Comparison of ENCODE assay signal across 13 mouse cellular contexts in the genomic region with DNA sequence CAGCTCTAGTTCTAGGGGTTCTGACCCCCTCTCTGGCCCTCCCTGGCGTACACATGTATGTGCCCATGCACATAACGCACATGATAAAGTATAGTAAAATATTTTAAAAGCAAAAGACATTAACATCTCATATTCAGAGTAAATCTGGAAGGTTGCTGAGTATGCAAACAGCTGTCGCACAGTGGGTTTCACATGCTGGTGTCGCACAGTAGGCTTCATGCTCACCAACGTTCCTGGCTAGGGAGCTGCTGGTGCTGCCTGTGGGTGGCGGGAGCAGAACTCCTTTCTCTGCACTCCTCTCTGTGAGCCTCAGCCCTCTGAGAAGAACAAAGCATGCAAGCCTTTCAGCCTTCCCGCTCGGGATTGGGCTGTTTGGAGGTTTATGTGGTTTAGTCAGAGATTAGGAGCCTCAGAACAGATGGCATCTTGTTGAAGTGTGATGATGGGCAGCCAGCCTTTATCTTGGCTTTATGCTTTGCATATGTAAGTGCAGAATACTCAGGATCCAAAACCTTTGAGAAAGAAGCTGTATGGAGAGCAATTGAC. TPM values are rescaled to one million over a fixed set of nuclear protein-coding genes. Genes with fewer than 3 reads are reported as not detected.
DNase-seq lines count a peak whose midpoint lies in the region; ATAC-seq and TF ChIP-seq lines count a peak whose summit lies in the region.
"Had no signal": no experiment of that assay in that cellular context is flagged by ENCODE, and none has a peak within 500 bp of the region (broad histone marks: within the 10 kb centered on the region; RNA-seq: fewer than 3 reads in every experiment).

No protein-coding gene starts in this region.

- H3K4me2 ChIP-seq in midbrain, embryonic 16.5 days (ENCODE audit: low read length), result no peak overlapping the region
- H3K4me2 ChIP-seq in neural tube, embryonic 15.5 days, result no peak overlapping the region
- H3K4me2 ChIP-seq: limb, embryonic 13.5 days; lung, embryonic 14.5 days had no signal

- no peak for TF ChIP-seq EP300 in heart, adult 2 months (IDR thresholded peaks at IDR 0.05; ENCODE audit: insufficient read depth, low read depth, low read length)

- no peak overlapping the region for H3K27ac ChIP-seq in heart, embryonic 10.5 days
- no peak overlapping the region for H3K27ac ChIP-seq in heart, adult 2 months
- H3K27ac ChIP-seq in midbrain, embryonic 16.5 days (ENCODE audit: low read length), result 0 out of 2 replicates have a peak overlapping the region, but pooled peaks have one; percentile 33
- no peak overlapping the region for H3K27ac ChIP-seq in neural tube, embryonic 15.5 days (replicated peaks)
- H3K27ac ChIP-seq: kidney, postnatal 0 days; limb, embryonic 13.5 days had no signal

- no peak for TF ChIP-seq CTCF in heart, adult 2 months (IDR thresholded peaks at IDR 0.05)

- H3K9ac ChIP-seq in heart, adult 2 months (ENCODE audit: low read depth, low read length), result no peak overlapping the region
- no peak overlapping the region for H3K9ac ChIP-seq in midbrain, embryonic 16.5 days (ENCODE audit: low read depth, low read length)
- no peak overlapping the region for H3K9ac ChIP-seq in neural tube, embryonic 15.5 days (replicated peaks)
- H3K9ac ChIP-seq: limb, embryonic 13.5 days; lung, embryonic 14.5 days had no signal

- H3K9me3 ChIP-seq in heart, embryonic 10.5 days, result no peaks in the 10 kb centered on the region
- H3K9me3 ChIP-seq in midbrain, embryonic 16.5 days (replicated peaks; ENCODE audit: control insufficient read depth, low read length, poor library complexity, severe bottlenecking), result no peaks in the 10 kb centered on the region
- H3K9me3 ChIP-seq in neural tube, embryonic 15.5 days (replicated peaks), result no peaks in the 10 kb centered on the region
- H3K9me3 ChIP-seq: limb, embryonic 13.5 days had no signal

- H3K4me1 ChIP-seq in heart, embryonic 10.5 days, result 0 out of 2 replicates have a peak, but pooled peaks cover 4% of the 10 kb centered on the region
- peaks cover 5% of the 10 kb centered on the region; the same call in 1 of the 2 replicates for H3K4me1 ChIP-seq in heart, adult 2 months (ENCODE audit: control insufficient read depth, insufficient read depth, low read length)
- H3K4me1 ChIP-seq in midbrain, embryonic 16.5 days (ENCODE audit: control insufficient read depth, insufficient read depth, low read length), result 0 out of 2 replicates have a peak, but pooled peaks cover 2% of the 10 kb centered on the region
- no peaks in the 10 kb centered on the region for H3K4me1 ChIP-seq in neural tube, embryonic 15.5 days
- H3K4me1 ChIP-seq: limb, embryonic 13.5 days had no signal

- no peak for ATAC-seq in midbrain, embryonic 16.5 days
- no peak for ATAC-seq in neural tube, embryonic 15.5 days (ENCODE audit: low FRiP score)
- ATAC-seq: Patski had no signal

- H3K27me3 ChIP-seq in heart, embryonic 10.5 days (ENCODE audit: insufficient read depth, poor library complexity, severe bottlenecking), result no peaks in the 10 kb centered on the region
- no peaks in the 10 kb centered on the region for H3K27me3 ChIP-seq in heart, adult 2 months (ENCODE audit: control insufficient read depth, insufficient read depth, low read length)
- no peaks in the 10 kb centered on the region for H3K27me3 ChIP-seq in midbrain, embryonic 16.5 days (ENCODE audit: control insufficient read depth, insufficient read depth, low read depth, low read length)
- H3K27me3 ChIP-seq in neural tube, embryonic 15.5 days (replicated peaks), result no peaks in the 10 kb centered on the region
- H3K27me3 ChIP-seq: limb, embryonic 13.5 days; Patski had no signal

- TF ChIP-seq POLR2A in heart, adult 2 months (IDR thresholded peaks at IDR 0.05; ENCODE audit: insufficient read depth, low read depth, low read length), result no peak

- no peak overlapping the region for H3K4me3 ChIP-seq in heart, embryonic 10.5 days
- H3K4me3 ChIP-seq in heart, adult 2 months, result no peak overlapping the region
- no peak overlapping the region for H3K4me3 ChIP-seq in midbrain, embryonic 16.5 days (ENCODE audit: low read depth, low read length)
- H3K4me3 ChIP-seq in neural tube, embryonic 15.5 days (replicated peaks), result no peak overlapping the region
- H3K4me3 ChIP-seq: limb, embryonic 13.5 days had no signal

- peaks cover 96% of the 10 kb centered on the region for H3K36me3 ChIP-seq in heart, embryonic 10.5 days
- no peaks in the 10 kb centered on the region for H3K36me3 ChIP-seq in heart, adult 2 months (ENCODE audit: control insufficient read depth, insufficient read depth, low read length)
- peaks cover 38% of the 10 kb centered on the region for H3K36me3 ChIP-seq in midbrain, embryonic 16.5 days (ENCODE audit: control insufficient read depth, insufficient read depth, low read length)
- H3K36me3 ChIP-seq in neural tube, embryonic 15.5 days, result peaks cover 64% of the 10 kb centered on the region

- intact Hi-C loops in heart, adult 2 months (cut with DNase I), result no loop called here

- no peaks in the 10 kb centered on the region for H3K79me2 ChIP-seq in heart, adult 2 months (replicated peaks; ENCODE audit: control insufficient read depth, insufficient read depth, low read length)

- peak; percentile 50 for DNase-seq in heart, embryonic 10.5 days (ENCODE audit: low spot score)
- no peak for DNase-seq in heart, adult 2 months
- peak; percentile 47 for DNase-seq in retina, adult 2 months (ENCODE audit: low read depth, low spot score)
- no peak for DNase-seq in retina, embryonic 14.5 days (ENCODE audit: low spot score)
- DNase-seq in kidney, postnatal 25 days, result no peak
- DNase-seq: gastrocnemius, postnatal 25 days; lung, embryonic 14.5 days; thymus, postnatal 36 days had no signal

- WGBS in heart, embryonic 10.5 days, result 81% methylated on average over 8 of the region's 8 CpGs
- WGBS in heart, adult 2 months, result 89% methylated on average over 8 of the region's 8 CpGs
- 53% methylated on average over 8 of the region's 8 CpGs for WGBS in midbrain, embryonic 16.5 days
- WGBS in neural tube, embryonic 15.5 days, result 88% methylated on average over 8 of the region's 8 CpGs

RNA-seq across cellular contexts. Expression of a gene that starts 29.0 kb away (rescaled TPM):
- 59.8 and 82.1 TPM in 2 replicates for polyA plus RNA-seq in heart, embryonic 10.5 days (2016; fragmentation: Nextera tagmentation; extraction: Ambion mirVana)
- total RNA-seq in heart, adult 2 months (2021), result 10 to 100 TPM; 11.6 to 13.3 TPM
- polyA plus RNA-seq in heart, adult 2 months (2012; rRNA removed), result 14.0 and 29.0 TPM in 2 replicates
- polyA plus RNA-seq in midbrain, embryonic 16.5 days (2015; fragmentation: Nextera tagmentation; extraction: Ambion mirVana), result 108 and 110 TPM in 2 replicates
- 99.5 and 112 TPM in 2 replicates for polyA plus RNA-seq in neural tube, embryonic 15.5 days (2015; fragmentation: Nextera tagmentation; extraction: Ambion mirVana)

Comparison
In these comparisons a context has a peak if more than half of its experiments do, and no peak if none do; other contexts are left out.
1. DNase-seq: peak in heart, embryonic 10.5 days (single experiment) and retina, adult 2 months (single experiment); none in heart, adult 2 months (0 of 2), retina, embryonic 14.5 days (single experiment) and kidney, postnatal 25 days (0 of 2).